Mouse (Mus musculus): ENCODE results near the gene Cd200. TPM values are rescaled to one million over a fixed set of nuclear protein-coding genes. Genes with fewer than 3 reads are reported as not detected.

Cd200 gene
- total RNA-seq, 1 experiment from 2014 or later = 54.1 TPM

DNA sequence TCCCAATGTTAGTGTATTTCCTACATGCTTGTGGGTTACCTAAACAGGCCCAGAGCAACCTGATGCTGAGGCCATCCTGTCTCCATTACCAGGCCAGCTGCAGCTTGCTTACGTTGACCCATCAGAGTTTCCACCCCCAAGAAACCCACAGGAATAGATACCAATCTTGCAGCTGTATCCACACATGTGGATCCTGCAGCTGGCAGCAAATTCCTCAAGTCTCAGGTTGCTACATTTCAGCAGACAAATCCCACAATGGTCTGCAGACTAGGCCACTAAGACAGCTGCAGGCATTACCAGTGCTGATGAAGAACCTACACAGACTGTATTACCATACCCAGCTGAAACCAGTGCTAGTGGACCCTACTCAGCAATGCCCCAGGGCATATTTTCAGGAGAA is 72.4 kb downstream of the Cd200 start:
- DNase-seq = no peak

- DNase-seq = no peak
Observed at GRCm38 (mm10) chr16:45334891-45335290, 74.0 kb downstream of the Cd200 start.

- no peak for DNase-seq
Observed at GRCm38 (mm10) chr16:45334376-45334765, 74.5 kb downstream of the Cd200 start.

GRCm38 (mm10) chr16:45333678-45334375 is 75.0 kb downstream of the Cd200 start:
- no peak for DNase-seq

- no peak for DNase-seq
Observed at GRCm38 (mm10) chr16:45332591-45332990, 76.3 kb downstream of the Cd200 start.

Other genes starting within 250 kb of the Cd200 start
- 0.33 TPM in 1 of 2 replicates, not detected in the other for gene Btla, start 184.7 kb downstream of the Cd200 start, total RNA-seq (2021)
- not detected in 2 replicates for gene Gm609, start 83.9 kb upstream of the Cd200 start, total RNA-seq (2021)
- gene Gm17783, start 123.0 kb upstream of the Cd200 start, total RNA-seq (2021) = not detected in 2 replicates
- gene Slc9c1, start 126.3 kb upstream of the Cd200 start, total RNA-seq (2021) = not detected in 2 replicates
- not detected in 2 replicates for gene Gcsam, start 201.3 kb upstream of the Cd200 start, total RNA-seq (2021)
- gene BC016579, start 245.0 kb upstream of the Cd200 start, total RNA-seq (2021) = 0.15 TPM in 1 of 2 replicates, not detected in the other